Mouse (Mus musculus) bone marrow macrophage, adult 2 months (primary cell): ENCODE data around the gene Olfr1491. TPM values are rescaled to one million over a fixed set of nuclear protein-coding genes. Genes with fewer than 3 reads are reported as not detected.

Experiments
- H3K27ac ChIP-seq: 2 replicates; pipeline ENCODE4 v1.5.1; 2012; ENCODE audit warnings: low read depth, low read length; ENCODE audit not compliant: insufficient read depth
- H3K4me1 ChIP-seq: 2 replicates; pipeline ENCODE4 v1.6.1; 2012; ENCODE audit warnings: low read length; ENCODE audit not compliant: control insufficient read depth, insufficient read depth
- H3K4me3 ChIP-seq: 2 replicates; pipeline ENCODE4 v1.5.1; 2012; ENCODE audit warnings: mild to moderate bottlenecking, low read length, moderate library complexity; ENCODE audit not compliant: insufficient read depth
- CTCF ChIP-seq: IDR thresholded peaks from 2 replicates; pipeline ENCODE4 v1.5.1; 2012; ENCODE audit warnings: low read depth, mild to moderate bottlenecking, low read length, moderate library complexity
- POLR2A ChIP-seq: IDR thresholded peaks from 2 replicates; pipeline ENCODE4 v1.6.1; 2012; ENCODE audit warnings: mild to moderate bottlenecking, low read depth, low read length, borderline replicate concordance
- polyA plus RNA-seq: library from polyadenylated mRNA; stranded (reverse); fragments of >200 nt; gene quantifications from 2 replicates; pipeline ENCODE4 v1.2.4, GENCODE M21; 2012; ENCODE audit not compliant: missing spikeins, insufficient read depth, insufficient read length

Olfr1491 gene
- not detected in 2 replicates for polyA plus RNA-seq

GRCm38 (mm10) chr19:13696968-13697367, at the start of gene Olfr1491:
Olfr1491 (plus strand) TSS chr19:13697268.
- no peak within 1 kb of the TSS for H3K27ac ChIP-seq
- TF ChIP-seq POLR2A: no peak
- no peak for TF ChIP-seq CTCF
- H3K4me1 ChIP-seq: no peaks in the 10 kb centered on the region
- no peak within 1 kb of the TSS for H3K4me3 ChIP-seq

GRCm38 (mm10) chr19:13650791-13651190, 46.3 kb upstream of the Olfr1491 start, which contains the start of gene Olfr1490:
Olfr1490 (plus strand) TSS chr19:13651091.
- H3K4me3 ChIP-seq: no peak within 1 kb of the TSS
- H3K4me1 ChIP-seq: no peaks in the 10 kb centered on the region
- TF ChIP-seq POLR2A: no peak
- TF ChIP-seq CTCF: no peak
- no peak within 1 kb of the TSS for H3K27ac ChIP-seq

GRCm38 (mm10) chr19:13722978-13723377, 25.9 kb downstream of the Olfr1491 start, which contains the start of gene Olfr1493-ps1:
Olfr1493-ps1 (plus strand) TSS chr19:13723278.
- no peak for TF ChIP-seq CTCF
- no peak for TF ChIP-seq POLR2A
- Histone ChIP-seq H3K27ac (no peak within 1 kb of the TSS), H3K4me1 (no peaks in the 10 kb centered on the region), H3K4me3 (no peak within 1 kb of the TSS)

- no peak for TF ChIP-seq CTCF
- no peak for TF ChIP-seq POLR2A
- Histone ChIP-seq H3K4me1 (no peaks in the 10 kb centered on the region), H3K4me3 (no peak within 1 kb of the TSS), H3K27ac (no peak within 1 kb of the TSS)
Measured at GRCm38 (mm10) chr19:13739428-13739827, 42.4 kb downstream of the Olfr1491 start, which contains the start of gene Olfr1494. Olfr1494 (plus strand) TSS chr19:13739728.

GRCm38 (mm10) chr19:13749366-13749765, 52.3 kb downstream of the Olfr1491 start:
- TF ChIP-seq POLR2A (no peak), CTCF (no peak)
- Histone ChIP-seq H3K4me1 (no peaks in the 10 kb centered on the region), H3K4me3 (no peak overlapping the region)

More at GRCm38 (mm10) chr19:13749366-13749765, 52.3 kb downstream of the Olfr1491 start:
- no peak overlapping the region for H3K27ac ChIP-seq

Other genes starting within 250 kb of the Olfr1491 start
- not detected in 2 replicates for gene Olfr1472, start 241.2 kb upstream of the Olfr1491 start, polyA plus RNA-seq
- gene Olfr1474, start 227.7 kb upstream of the Olfr1491 start, polyA plus RNA-seq: not detected in 2 replicates
- not detected in 2 replicates for gene Olfr1475, start 217.1 kb upstream of the Olfr1491 start, polyA plus RNA-seq
- gene Olfr1477, start 196.7 kb upstream of the Olfr1491 start, polyA plus RNA-seq: not detected in 2 replicates
- not detected in 2 replicates for gene Olfr1480, start 169.4 kb upstream of the Olfr1491 start, polyA plus RNA-seq
- not detected in 2 replicates for gene Olfr1484, start 113.8 kb upstream of the Olfr1491 start, polyA plus RNA-seq
- not detected in 2 replicates for gene Olfr1487, start 79.9 kb upstream of the Olfr1491 start, polyA plus RNA-seq
- gene Olfr1489, start 65.6 kb upstream of the Olfr1491 start, polyA plus RNA-seq: 0.13 and 0.19 TPM in 2 replicates
- gene Olfr1490, start 46.2 kb upstream of the Olfr1491 start, polyA plus RNA-seq: not detected in 2 replicates
- gene Olfr1493-ps1, start 26.0 kb downstream of the Olfr1491 start, polyA plus RNA-seq: not detected in 2 replicates
- not detected in 2 replicates for gene Olfr1494, start 42.5 kb downstream of the Olfr1491 start, polyA plus RNA-seq
- gene Olfr1495, start 67.3 kb downstream of the Olfr1491 start, polyA plus RNA-seq: not detected in 2 replicates
- gene Olfr1496, start 80.6 kb downstream of the Olfr1491 start, polyA plus RNA-seq: 0.37 TPM in 1 of 2 replicates, not detected in the other
- not detected in 2 replicates for gene Olfr1497, start 100.9 kb downstream of the Olfr1491 start, polyA plus RNA-seq
- gene Olfr1499, start 122.2 kb downstream of the Olfr1491 start, polyA plus RNA-seq: not detected in 2 replicates
- not detected in 2 replicates for gene Olfr1500, start 133.2 kb downstream of the Olfr1491 start, polyA plus RNA-seq
- not detected in 2 replicates for gene Olfr1501, start 153.4 kb downstream of the Olfr1491 start, polyA plus RNA-seq
- gene Olfr1502, start 164.5 kb downstream of the Olfr1491 start, polyA plus RNA-seq: not detected in 2 replicates
- gene Olfr1504, start 200.7 kb downstream of the Olfr1491 start, polyA plus RNA-seq: not detected in 2 replicates
- gene Olfr1505, start 216.3 kb downstream of the Olfr1491 start, polyA plus RNA-seq: not detected in 2 replicates